In the genomic region with DNA sequence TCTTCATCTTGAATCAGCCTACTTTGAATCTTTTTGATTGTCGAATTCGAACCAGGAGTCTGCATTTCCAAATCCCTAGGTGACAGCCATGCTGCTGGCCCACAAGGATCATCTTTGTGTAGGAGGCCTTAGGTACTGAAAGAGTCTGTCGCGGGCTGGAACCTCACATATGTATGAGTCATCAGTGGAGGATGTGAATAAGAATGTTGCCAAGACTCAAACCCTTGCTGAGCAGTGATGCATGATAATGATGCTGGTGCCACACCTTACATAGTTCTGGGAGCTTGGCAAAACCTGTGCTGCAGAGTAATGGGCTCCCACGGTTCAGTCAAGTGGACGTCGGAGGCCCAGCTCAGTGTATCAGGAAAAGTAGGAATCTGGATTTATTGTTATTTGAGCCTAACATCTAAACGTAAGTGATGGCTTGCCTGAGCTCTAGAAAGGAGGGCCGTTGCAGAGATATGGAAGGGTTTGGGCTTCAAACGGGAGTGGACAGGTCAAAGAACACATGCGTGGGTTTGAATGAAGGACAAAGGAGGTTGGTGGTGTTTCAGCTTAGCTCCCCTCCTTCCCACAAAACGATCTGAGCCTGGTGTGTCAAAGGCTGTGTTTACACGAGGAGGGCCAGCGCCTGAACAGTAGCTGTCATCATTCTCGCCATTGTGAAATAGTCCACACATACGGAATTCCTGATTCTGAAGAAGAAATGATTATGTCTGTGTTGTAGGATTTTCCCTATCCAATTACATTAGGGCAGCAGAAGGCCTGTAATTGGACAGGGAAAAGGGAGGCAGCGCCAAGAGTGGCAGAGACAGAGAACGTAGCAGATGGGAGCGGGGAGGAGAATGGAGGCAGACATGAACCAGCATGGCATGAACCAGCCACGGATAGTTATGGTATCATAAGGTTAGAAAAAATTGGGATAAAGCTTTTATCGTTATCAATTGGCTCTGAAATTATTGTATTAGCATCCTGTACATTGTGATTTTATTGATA, we compare ENCODE assay signal across 17 mouse cellular contexts. TPM values are rescaled to one million over a fixed set of nuclear protein-coding genes. Genes with fewer than 3 reads are reported as not detected.
DNase-seq lines count a peak whose midpoint lies in the region; ATAC-seq lines count a peak whose summit lies in the region.
"Had no signal": no experiment of that assay in that cellular context is flagged by ENCODE, and none has a peak within 500 bp of the region (broad histone marks: within the 10 kb centered on the region; RNA-seq: fewer than 3 reads in every experiment).

No protein-coding gene starts in this region.

- DNase-seq in heart, adult 11 months, result peak; percentile 85
- DNase-seq in right cerebral cortex, adult 18-20 months, result peak; percentile 67
- DNase-seq in right cerebral cortex, postnatal 10 days (ENCODE audit: low spot score in 2 of 2), result no peak
- DNase-seq in ZHBTc4 (ENCODE audit: low read depth, low spot score), result peak; percentile 80
- DNase-seq in telencephalon, adult 2 months (ENCODE audit: low read depth, low spot score), result peak; percentile 60
- DNase-seq: cerebellum, adult 18-20 months; kidney, adult 2 months; thymus, postnatal 25 days had no signal

- H3K4me1 ChIP-seq in heart, embryonic 11.5 days (ENCODE audit: control insufficient read depth, insufficient read depth, low read length), result no peaks in the 10 kb centered on the region
- no peaks in the 10 kb centered on the region for H3K4me1 ChIP-seq in hindbrain, embryonic 16.5 days (ENCODE audit: control insufficient read depth, insufficient read depth, low read depth, low read length)
- H3K4me1 ChIP-seq: limb, embryonic 15.5 days; midbrain, embryonic 15.5 days had no signal

- no peaks in the 10 kb centered on the region for H3K36me3 ChIP-seq in heart, embryonic 11.5 days (ENCODE audit: control insufficient read depth, insufficient read depth, low read length)
- H3K36me3 ChIP-seq in hindbrain, embryonic 16.5 days (ENCODE audit: control insufficient read depth, insufficient read depth, low read length), result no peaks in the 10 kb centered on the region; the same call in 1 of the 2 replicates
- H3K36me3 ChIP-seq: limb, embryonic 15.5 days; midbrain, embryonic 15.5 days had no signal

- ATAC-seq in heart, embryonic 11.5 days (replicated peaks; ENCODE audit: insufficient number of reproducible peaks, low FRiP score, low TSS enrichment), result no peak
- ATAC-seq in hindbrain, embryonic 16.5 days, result no peak
- ATAC-seq: midbrain, embryonic 15.5 days had no signal

- WGBS in heart, embryonic 11.5 days (ENCODE audit: insufficient replicate concordance), result 76% methylated on average over 21 of the region's 21 CpGs
- WGBS in hindbrain, embryonic 16.5 days, result 85% methylated on average over 21 of the region's 21 CpGs

- H3K27ac ChIP-seq in heart, embryonic 11.5 days (ENCODE audit: low read depth, low read length), result no peak overlapping the region
- no peak overlapping the region for H3K27ac ChIP-seq in hindbrain, embryonic 16.5 days (ENCODE audit: low read depth, low read length)
- H3K27ac ChIP-seq: hindbrain, embryonic 14.5 days; layer of hippocampus, adult 2 months; limb, embryonic 15.5 days; midbrain, embryonic 15.5 days had no signal

- 0 out of 2 replicates have a peak, but pooled peaks cover under 1% of the 10 kb centered on the region for H3K9me3 ChIP-seq in heart, embryonic 11.5 days (replicated peaks; ENCODE audit: control insufficient read depth, low read length)
- no peaks in the 10 kb centered on the region for H3K9me3 ChIP-seq in hindbrain, embryonic 16.5 days (ENCODE audit: control insufficient read depth, low read length)
- H3K9me3 ChIP-seq: limb, embryonic 15.5 days; midbrain, embryonic 15.5 days had no signal

- no peaks in the 10 kb centered on the region for H3K27me3 ChIP-seq in heart, embryonic 11.5 days (ENCODE audit: control insufficient read depth, insufficient read depth, low read length)
- H3K27me3 ChIP-seq in hindbrain, embryonic 16.5 days (replicated peaks; ENCODE audit: control insufficient read depth, insufficient read depth, low read length), result no peaks in the 10 kb centered on the region
- H3K27me3 ChIP-seq: CH12.LX; limb, embryonic 15.5 days; midbrain, embryonic 15.5 days had no signal

- no peak overlapping the region for H3K4me2 ChIP-seq in heart, embryonic 11.5 days
- H3K4me2 ChIP-seq in hindbrain, embryonic 16.5 days (ENCODE audit: low read length), result no peak overlapping the region
- H3K4me2 ChIP-seq: hindbrain, embryonic 14.5 days; limb, embryonic 15.5 days; midbrain, embryonic 15.5 days had no signal

- H3K9ac ChIP-seq in heart, embryonic 11.5 days (ENCODE audit: low read depth, low read length), result no peak overlapping the region
- H3K9ac ChIP-seq in hindbrain, embryonic 16.5 days (ENCODE audit: low read depth, low read length), result no peak overlapping the region
- H3K9ac ChIP-seq: hindbrain, embryonic 14.5 days; limb, embryonic 15.5 days; midbrain, embryonic 15.5 days had no signal

- no peak overlapping the region for H3K4me3 ChIP-seq in heart, embryonic 11.5 days (ENCODE audit: low read depth, low read length)
- no peak overlapping the region for H3K4me3 ChIP-seq in hindbrain, embryonic 16.5 days (ENCODE audit: low read length)
- H3K4me3 ChIP-seq: erythroblast, embryonic 14.5 days; layer of hippocampus, adult 2 months; limb, embryonic 15.5 days; midbrain, embryonic 15.5 days had no signal

RNA-seq across cellular contexts. Expression of gene Pla2g7, which starts 24.7 kb away (rescaled TPM):
- 14.9 and 15.0 TPM in 2 replicates for polyA plus RNA-seq in heart, embryonic 11.5 days (2014; fragmentation: Nextera tagmentation; extraction: Ambion mirVana)
- 148 and 226 TPM in 2 replicates for polyA plus RNA-seq in hindbrain, embryonic 16.5 days (2015; fragmentation: Nextera tagmentation; extraction: Ambion mirVana)
- polyA plus RNA-seq: erythroblast, embryonic 14.5 days had no signal

RNA-seq across cellular contexts. Expression of gene Tdrd6, which starts 37.5 kb away (rescaled TPM):
- polyA plus RNA-seq in heart, embryonic 11.5 days (2014; fragmentation: Nextera tagmentation; extraction: Ambion mirVana), result 0.03 TPM in 1 of 2 replicates, not detected in the other
- polyA plus RNA-seq in hindbrain, embryonic 16.5 days (2015; fragmentation: Nextera tagmentation; extraction: Ambion mirVana), result 0.46 and 0.79 TPM in 2 replicates
- polyA plus RNA-seq: erythroblast, embryonic 14.5 days had no signal

RNA-seq across cellular contexts. Expression of gene Ankrd66, which starts 49.2 kb away (rescaled TPM):
- polyA plus RNA-seq in heart, embryonic 11.5 days (2014; fragmentation: Nextera tagmentation; extraction: Ambion mirVana), result not detected in 2 replicates
- 1.1 and 1.3 TPM in 2 replicates for polyA plus RNA-seq in hindbrain, embryonic 16.5 days (2015; fragmentation: Nextera tagmentation; extraction: Ambion mirVana)
- polyA plus RNA-seq: erythroblast, embryonic 14.5 days; heart, embryonic 16.5 days; kidney, adult 2 months had no signal

Comparison
In these comparisons a context has a peak if more than half of its experiments do, and no peak if none do; other contexts are left out.
1. DNase-seq: peak in heart, adult 11 months (single experiment), right cerebral cortex, adult 18-20 months (single experiment), ZHBTc4 (single experiment) and telencephalon, adult 2 months (single experiment); none in right cerebral cortex, postnatal 10 days (0 of 2).